Mouse (Mus musculus): ENCODE data around the gene Hist1h2ao. TPM values are rescaled to one million over a fixed set of nuclear protein-coding genes. Genes with fewer than 3 reads are reported as not detected.
"Not testable (repeated sequence)": the region's sequence is repeated elsewhere in the genome, so short reads cannot be mapped to it uniquely, and the experiment has no call there.

Hist1h2ao gene
- polyA plus RNA-seq, 1 experiment from 2014 or later = 3.4 TPM

DNA sequence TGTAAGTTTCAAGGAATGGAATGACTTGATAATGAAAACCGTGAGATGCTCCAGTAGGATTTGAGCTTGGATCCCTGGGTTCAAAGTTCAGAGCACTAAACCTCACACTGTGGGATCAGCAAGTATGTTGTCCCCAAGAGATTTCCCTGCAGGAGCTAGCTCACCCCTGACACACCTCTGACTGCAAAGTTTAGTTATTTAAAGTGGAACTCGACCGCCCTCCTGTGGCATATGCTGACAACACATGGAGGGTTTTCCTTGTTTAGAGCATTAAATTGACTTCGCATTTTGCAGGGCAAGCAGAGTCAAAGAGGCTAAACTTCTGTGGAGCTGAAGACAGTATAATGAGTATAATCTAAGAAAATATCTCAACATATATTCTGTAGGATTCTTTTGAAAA is 7.2 kb upstream of the Hist1h2ao start:
- H3K27ac ChIP-seq (ENCODE audit: low read length); H3K4me1 ChIP-seq (replicated peaks; ENCODE audit: control insufficient read depth, insufficient read depth, low read length); H3K4me2 ChIP-seq (ENCODE audit: low read depth, low read length); H3K9ac ChIP-seq (ENCODE audit: low read length); H3K36me3 ChIP-seq (ENCODE audit: control insufficient read depth, insufficient read depth, low read length); H3K9me3 ChIP-seq (ENCODE audit: control insufficient read depth, low read length); H3K4me3 ChIP-seq (ENCODE audit: low read length); H3K27me3 ChIP-seq (ENCODE audit: control insufficient read depth, insufficient read depth, low read depth, low read length): not testable (repeated sequence)
- ATAC-seq (ENCODE audit: low read depth) = peak; percentile 80
- WGBS = no CpG with 5 or more reads among the region's 4 CpGs

DNA sequence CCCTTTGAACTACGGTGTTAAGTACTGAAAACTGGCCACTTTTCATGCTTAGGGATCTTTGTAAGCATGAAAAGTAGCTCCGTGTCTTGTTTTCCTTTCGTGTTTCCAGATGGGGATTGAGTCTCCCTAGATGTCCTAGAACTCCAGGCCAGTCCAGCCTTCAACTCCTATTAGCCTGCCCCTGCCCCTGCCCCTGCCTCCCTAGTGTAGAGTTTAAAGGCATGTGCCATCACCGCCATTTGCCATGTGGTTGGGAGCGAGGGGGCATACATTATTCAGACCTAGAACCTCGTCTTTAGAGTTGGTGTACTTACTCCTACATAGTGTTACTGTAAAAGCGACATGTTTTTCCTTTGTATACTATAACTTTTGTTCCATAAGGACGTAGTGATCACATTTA is 809 bp downstream of the Hist1h2ao start:
- H3K9ac ChIP-seq (ENCODE audit: low read length); H3K27ac ChIP-seq (ENCODE audit: low read length); H3K9me3 ChIP-seq (ENCODE audit: control insufficient read depth, low read length); H3K4me2 ChIP-seq (ENCODE audit: low read depth, low read length); H3K27me3 ChIP-seq (ENCODE audit: control insufficient read depth, insufficient read depth, low read depth, low read length); H3K4me3 ChIP-seq (ENCODE audit: low read length); H3K4me1 ChIP-seq (replicated peaks; ENCODE audit: control insufficient read depth, insufficient read depth, low read length); H3K36me3 ChIP-seq (ENCODE audit: control insufficient read depth, insufficient read depth, low read length): not testable (repeated sequence)
- ATAC-seq (ENCODE audit: low read depth) = peak; percentile 15
- WGBS = no CpG with 5 or more reads among the region's 8 CpGs

DNA sequence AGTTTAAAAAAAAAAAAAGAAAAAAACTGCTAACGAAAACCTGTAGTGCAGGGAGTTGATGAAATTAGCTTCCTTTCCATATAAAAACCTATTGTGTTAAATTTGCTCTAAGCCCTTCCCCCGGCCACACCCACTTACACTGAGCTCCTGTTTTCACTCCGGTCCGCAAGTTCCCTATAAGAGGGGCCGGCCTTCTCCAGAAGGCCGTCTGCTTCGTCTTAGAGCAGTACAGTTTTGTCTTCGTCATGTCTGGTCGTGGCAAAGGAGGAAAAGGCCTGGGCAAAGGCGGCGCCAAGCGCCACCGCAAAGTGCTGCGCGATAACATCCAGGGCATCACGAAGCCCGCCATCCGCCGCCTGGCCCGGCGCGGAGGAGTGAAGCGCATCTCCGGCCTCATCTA is 1.3 kb downstream of the Hist1h2ao start, which contains the start of gene Hist1h4m:
Hist1h4m (plus strand) TSS at position 208 of the 400 bp plus-strand sequence.
- not testable (repeated sequence) for H3K27me3 ChIP-seq (ENCODE audit: control insufficient read depth, insufficient read depth, low read depth, low read length); H3K9me3 ChIP-seq (ENCODE audit: control insufficient read depth, low read length); H3K4me1 ChIP-seq (replicated peaks; ENCODE audit: control insufficient read depth, insufficient read depth, low read length); H3K36me3 ChIP-seq (ENCODE audit: control insufficient read depth, insufficient read depth, low read length); H3K9ac ChIP-seq (ENCODE audit: low read length)
- Histone ChIP-seq H3K4me3 (ENCODE audit: low read length) (0 out of 2 replicates have a peak within 1 kb of the TSS, but pooled peaks have one; percentile 13), H3K4me2 (ENCODE audit: low read depth, low read length) (0 out of 2 replicates have a peak within 1 kb of the TSS, but pooled peaks have one; percentile 35), H3K27ac (ENCODE audit: low read length) (peak within 1 kb of the TSS; percentile 49)
- peak; percentile 67 for ATAC-seq (ENCODE audit: low read depth)
- no CpG with 5 or more reads among the region's 24 CpGs for WGBS

DNA sequence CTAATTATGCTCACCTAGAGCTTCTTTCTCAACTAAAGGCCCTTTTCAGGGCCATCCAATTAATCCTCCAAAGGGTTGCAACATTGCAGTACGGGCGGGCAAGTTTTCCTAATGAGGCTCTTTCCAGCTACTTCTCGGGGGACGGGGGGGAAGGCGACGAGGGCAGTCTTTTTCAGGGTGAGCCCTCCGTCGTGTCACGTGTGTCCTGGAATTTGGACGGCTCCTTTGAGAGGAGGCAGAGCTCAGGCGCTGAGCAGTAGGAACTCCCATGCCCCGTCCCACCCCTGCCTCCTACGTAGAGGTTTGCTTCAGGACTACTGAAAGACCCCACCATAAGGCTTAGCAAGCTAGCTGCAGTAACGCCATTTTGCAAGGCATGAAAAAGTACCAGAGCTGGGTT is 1.8 kb downstream of the Hist1h2ao start:
- WGBS = under 1% methylated on average over 11 of the region's 14 CpGs
- peak; percentile 57 for ATAC-seq (ENCODE audit: low read depth)
- Histone ChIP-seq H3K27ac (ENCODE audit: low read length) (peak overlapping the region; percentile 49), H3K4me3 (ENCODE audit: low read length) (0 out of 2 replicates have a peak overlapping the region, but pooled peaks have one; percentile 13), H3K4me2 (ENCODE audit: low read depth, low read length) (0 out of 2 replicates have a peak overlapping the region, but pooled peaks have one; percentile 35)
- not testable (repeated sequence) for H3K4me1 ChIP-seq (replicated peaks; ENCODE audit: control insufficient read depth, insufficient read depth, low read length); H3K27me3 ChIP-seq (ENCODE audit: control insufficient read depth, insufficient read depth, low read depth, low read length); H3K36me3 ChIP-seq (ENCODE audit: control insufficient read depth, insufficient read depth, low read length); H3K9ac ChIP-seq (ENCODE audit: low read length); H3K9me3 ChIP-seq (ENCODE audit: control insufficient read depth, low read length)

DNA sequence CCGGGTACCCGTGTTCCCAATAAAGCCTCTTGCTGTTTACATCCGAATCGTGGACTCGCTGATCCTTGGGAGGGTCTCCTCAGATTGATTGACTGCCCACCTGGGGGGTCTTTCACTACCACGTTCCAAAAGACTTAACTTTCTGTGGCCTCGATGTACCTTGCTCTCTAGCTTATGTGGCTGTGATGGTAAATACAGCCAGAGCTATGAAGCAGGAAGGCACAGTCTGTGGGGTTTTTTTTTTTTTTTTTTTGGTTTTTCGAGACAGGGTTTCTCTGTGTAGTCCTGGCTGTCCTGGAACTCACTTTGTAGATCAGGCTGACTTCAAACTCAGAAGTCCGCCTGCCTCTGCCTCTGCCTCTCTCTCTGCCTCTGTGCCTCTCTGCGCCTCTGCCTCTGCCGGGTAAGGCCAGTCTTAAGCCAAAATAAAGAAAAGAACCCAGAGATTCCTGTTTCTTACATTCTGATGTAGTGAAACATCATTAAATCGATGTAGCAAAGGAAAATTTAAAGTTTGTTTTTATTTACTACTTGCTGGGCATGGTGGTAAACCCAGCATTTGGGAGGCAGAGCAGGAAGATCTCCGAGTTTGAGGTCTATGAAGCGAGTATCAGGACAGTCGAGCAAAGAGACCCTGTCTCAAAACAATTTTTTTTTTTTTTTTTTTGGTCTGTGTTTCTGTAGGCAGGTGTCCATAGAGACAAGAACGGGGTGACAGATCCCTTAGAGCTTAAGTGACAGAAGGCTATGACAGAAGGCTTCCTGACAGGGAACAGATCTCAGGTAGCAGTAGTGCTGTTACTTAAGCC is 10.0 kb downstream of the Hist1h2ao start:
- H3K4me3 ChIP-seq (ENCODE audit: low read length); H3K4me1 ChIP-seq (replicated peaks; ENCODE audit: control insufficient read depth, insufficient read depth, low read length); H3K4me2 ChIP-seq (ENCODE audit: low read depth, low read length); H3K27ac ChIP-seq (ENCODE audit: low read length); H3K9me3 ChIP-seq (ENCODE audit: control insufficient read depth, low read length); ATAC-seq (ENCODE audit: low read depth); H3K27me3 ChIP-seq (ENCODE audit: control insufficient read depth, insufficient read depth, low read depth, low read length); H3K9ac ChIP-seq (ENCODE audit: low read length); H3K36me3 ChIP-seq (ENCODE audit: control insufficient read depth, insufficient read depth, low read length): not testable (repeated sequence)
- WGBS = 65% methylated on average over 6 of the region's 16 CpGs

DNA sequence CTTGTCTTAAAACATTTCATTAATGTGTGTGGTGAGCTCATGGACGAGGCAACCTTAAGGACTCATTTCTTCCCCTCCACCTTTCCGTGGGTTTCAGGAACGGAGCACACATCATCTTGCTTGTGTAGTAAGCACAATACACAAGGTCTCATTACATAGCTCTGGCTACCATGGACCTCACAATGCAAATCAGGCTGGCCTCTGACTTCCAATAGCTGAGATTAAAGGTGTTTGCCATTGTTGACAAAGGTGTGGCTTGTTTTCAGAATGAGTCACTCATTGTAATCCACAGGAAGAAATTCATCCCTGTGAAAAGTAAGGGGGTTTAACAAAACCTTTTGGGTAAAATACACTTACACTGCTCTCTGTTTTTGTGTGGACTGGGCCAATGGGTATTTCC is 18.2 kb downstream of the Hist1h2ao start:
- Histone ChIP-seq H3K4me3 (ENCODE audit: low read length) (no peak overlapping the region), H3K4me2 (ENCODE audit: low read depth, low read length) (no peak overlapping the region), H3K4me1 (replicated peaks; ENCODE audit: control insufficient read depth, insufficient read depth, low read length) (no peaks in the 10 kb centered on the region), H3K9ac (ENCODE audit: low read length) (no peak overlapping the region), H3K27ac (ENCODE audit: low read length) (no peak overlapping the region), H3K36me3 (ENCODE audit: control insufficient read depth, insufficient read depth, low read length) (no peaks in the 10 kb centered on the region), H3K27me3 (ENCODE audit: control insufficient read depth, insufficient read depth, low read depth, low read length) (no peaks in the 10 kb centered on the region), H3K9me3 (ENCODE audit: control insufficient read depth, low read length) (no peaks in the 10 kb centered on the region)
- ATAC-seq (ENCODE audit: low read depth) = no peak
- 69% methylated on average over 3 of the region's 3 CpGs for WGBS

DNA sequence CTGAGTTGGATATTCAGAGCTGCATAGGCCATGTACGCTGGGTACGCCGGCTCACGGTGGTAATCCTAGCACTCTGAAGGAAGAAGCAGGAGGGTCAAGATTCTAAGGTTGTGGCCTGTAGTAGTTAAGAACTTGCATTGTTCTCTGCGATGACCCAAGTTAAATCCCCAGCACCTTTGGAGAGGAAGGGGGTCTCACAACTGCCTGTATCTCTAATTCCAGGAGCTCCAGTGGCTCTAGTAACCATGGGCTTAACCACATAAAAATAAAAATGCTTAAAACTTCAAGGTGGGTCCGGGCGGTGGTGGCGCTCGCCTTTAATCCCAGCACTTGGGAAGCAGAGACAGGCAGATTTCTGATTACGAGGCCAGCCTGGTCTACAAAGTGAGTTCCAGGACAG is 20.1 kb downstream of the Hist1h2ao start:
- Histone ChIP-seq H3K4me1 (replicated peaks; ENCODE audit: control insufficient read depth, insufficient read depth, low read length) (no peaks in the 10 kb centered on the region), H3K9me3 (ENCODE audit: control insufficient read depth, low read length) (no peaks in the 10 kb centered on the region), H3K9ac (ENCODE audit: low read length) (no peak overlapping the region), H3K4me3 (ENCODE audit: low read length) (no peak overlapping the region), H3K36me3 (ENCODE audit: control insufficient read depth, insufficient read depth, low read length) (no peaks in the 10 kb centered on the region), H3K4me2 (ENCODE audit: low read depth, low read length) (no peak overlapping the region), H3K27me3 (ENCODE audit: control insufficient read depth, insufficient read depth, low read depth, low read length) (no peaks in the 10 kb centered on the region), H3K27ac (ENCODE audit: low read length) (peak overlapping the region; percentile 8; the same call in 1 of the 2 replicates)
- no peak for ATAC-seq (ENCODE audit: low read depth)
- 80% methylated on average over 10 of the region's 10 CpGs for WGBS

DNA sequence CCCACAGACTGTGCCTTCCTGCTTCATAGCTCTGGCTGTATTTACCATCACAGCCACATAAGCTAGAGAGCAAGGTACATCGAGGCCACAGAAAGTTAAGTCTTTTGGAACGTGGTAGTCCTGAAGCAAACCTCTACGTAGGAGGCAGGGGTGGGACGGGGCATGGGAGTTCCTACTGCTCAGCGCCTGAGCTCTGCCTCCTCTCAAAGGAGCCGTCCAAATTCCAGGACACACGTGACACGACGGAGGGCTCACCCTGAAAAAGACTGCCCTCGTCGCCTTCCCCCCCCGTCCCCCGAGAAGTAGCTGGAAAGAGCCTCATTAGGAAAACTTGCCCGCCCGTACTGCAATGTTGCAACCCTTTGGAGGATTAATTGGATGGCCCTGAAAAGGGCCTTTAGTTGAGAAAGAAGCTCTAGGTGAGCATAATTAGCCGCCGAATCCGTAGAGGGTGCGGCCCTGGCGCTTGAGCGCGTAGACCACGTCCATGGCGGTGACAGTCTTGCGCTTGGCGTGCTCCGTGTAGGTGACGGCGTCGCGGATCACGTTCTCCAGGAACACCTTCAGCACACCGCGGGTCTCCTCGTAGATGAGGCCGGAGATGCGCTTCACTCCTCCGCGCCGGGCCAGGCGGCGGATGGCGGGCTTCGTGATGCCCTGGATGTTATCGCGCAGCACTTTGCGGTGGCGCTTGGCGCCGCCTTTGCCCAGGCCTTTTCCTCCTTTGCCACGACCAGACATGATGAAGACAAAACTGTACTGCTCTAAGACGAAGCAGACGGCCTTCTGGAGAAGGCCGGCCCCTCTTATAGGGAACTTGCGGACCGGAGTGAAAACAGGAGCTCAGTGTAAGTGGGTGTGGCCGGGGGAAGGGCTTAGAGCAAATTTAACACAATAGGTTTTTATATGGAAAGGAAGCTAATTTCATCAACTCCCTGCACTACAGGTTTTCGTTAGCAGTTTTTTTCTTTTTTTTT is 21.4 kb downstream of the Hist1h2ao start, which contains the start of gene Hist1h4n:
Hist1h4n (minus strand) TSS at position 779 of the 977 bp plus-strand sequence.
- peak within 1 kb of the TSS; percentile 35 for H3K4me2 ChIP-seq (ENCODE audit: low read depth, low read length)
- not testable (repeated sequence) for H3K9ac ChIP-seq (ENCODE audit: low read length); H3K4me1 ChIP-seq (replicated peaks; ENCODE audit: control insufficient read depth, insufficient read depth, low read length); H3K36me3 ChIP-seq (ENCODE audit: control insufficient read depth, insufficient read depth, low read length); H3K27me3 ChIP-seq (ENCODE audit: control insufficient read depth, insufficient read depth, low read depth, low read length); H3K9me3 ChIP-seq (ENCODE audit: control insufficient read depth, low read length)
- H3K27ac ChIP-seq (ENCODE audit: low read length) = 0 out of 2 replicates have a peak within 1 kb of the TSS, but pooled peaks have one; percentile 46
- ATAC-seq (ENCODE audit: low read depth) = peak; percentile 86
- WGBS = 2% methylated on average over 19 of the region's 58 CpGs
- 0 out of 2 replicates have a peak within 1 kb of the TSS, but pooled peaks have one; percentile 15 for H3K4me3 ChIP-seq (ENCODE audit: low read length)

DNA sequence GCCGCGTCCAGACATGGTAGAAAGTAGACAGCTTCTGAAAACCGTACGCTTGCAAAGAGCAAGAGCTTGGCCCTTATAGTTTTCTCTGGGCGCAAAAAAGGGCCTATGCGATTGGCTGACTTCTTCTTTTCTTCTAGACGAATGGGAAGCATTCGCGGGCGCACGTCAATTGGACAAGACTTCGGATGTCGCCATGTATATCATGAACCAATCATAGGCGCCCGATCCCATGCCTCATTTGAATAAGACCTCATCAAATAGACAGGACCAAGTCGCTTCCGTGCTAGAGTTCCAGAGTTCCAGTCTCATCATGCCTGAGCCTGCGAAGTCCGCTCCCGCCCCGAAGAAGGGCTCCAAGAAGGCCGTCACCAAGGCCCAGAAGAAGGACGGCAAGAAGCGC is 23.2 kb downstream of the Hist1h2ao start, which contains the start of the genes Hist1h2ap and Hist1h2br:
Hist1h2ap (minus strand) TSS at position 47 of the 400 bp plus-strand sequence.
Hist1h2br (plus strand) TSS at position 283 of the 400 bp plus-strand sequence.
- not testable (repeated sequence) for H3K27me3 ChIP-seq (ENCODE audit: control insufficient read depth, insufficient read depth, low read depth, low read length); H3K36me3 ChIP-seq (ENCODE audit: control insufficient read depth, insufficient read depth, low read length); H3K9me3 ChIP-seq (ENCODE audit: control insufficient read depth, low read length); H3K27ac ChIP-seq (ENCODE audit: low read length); H3K9ac ChIP-seq (ENCODE audit: low read length); H3K4me2 ChIP-seq (ENCODE audit: low read depth, low read length); H3K4me1 ChIP-seq (replicated peaks; ENCODE audit: control insufficient read depth, insufficient read depth, low read length); H3K4me3 ChIP-seq (ENCODE audit: low read length)
- no CpG with 5 or more reads among the region's 24 CpGs for WGBS
- ATAC-seq (ENCODE audit: low read depth) = peak; percentile 92
